Mouse (Mus musculus) left cerebral cortex, adult 8-10 months (tissue): Measurements from ENCODE around the gene Asxl1. TPM values are rescaled to one million over a fixed set of nuclear protein-coding genes. Genes with fewer than 3 reads are reported as not detected.

Experiments used
- DNase-seq, 2 experiments: peaks; one replicate each; pipeline ENCODE4 v3.0.0; 2022; ENCODE audit warnings: low spot score in 2 of 2
- total RNA-seq, 4 experiments: library from RNA; stranded (reverse); gene quantifications; 2 replicates each; pipeline ENCODE4 v1.2.4; 2022

Gene Asxl1
- total RNA-seq, 4 experiments from 2014 or later: 34.5 to 37.7 (median 35.5) TPM

- no peak for DNase-seq
These were observed 63.3 kb downstream of the Asxl1 start for GRCm38 (mm10) chr2:153408971-153409370.

GRCm38 (mm10) chr2:153411557-153411956 is 65.9 kb downstream of the Asxl1 start:
- no peak for DNase-seq

- no peak for DNase-seq
These were observed 66.9 kb downstream of the Asxl1 start for GRCm38 (mm10) chr2:153412563-153412962.

- DNase-seq: no peak
These were observed 69.0 kb downstream of the Asxl1 start for GRCm38 (mm10) chr2:153414607-153415006.

GRCm38 (mm10) chr2:153417841-153418240 is 72.2 kb downstream of the Asxl1 start:
- DNase-seq: no peak

- no peak for DNase-seq
These were observed 72.8 kb downstream of the Asxl1 start for GRCm38 (mm10) chr2:153418381-153418780.

GRCm38 (mm10) chr2:153421233-153421632 is 75.6 kb downstream of the Asxl1 start:
- DNase-seq: no peak

- DNase-seq: no peak
These were observed 76.4 kb downstream of the Asxl1 start for GRCm38 (mm10) chr2:153422051-153422450.

GRCm38 (mm10) chr2:153423113-153423512 is 77.5 kb downstream of the Asxl1 start:
- no peak for DNase-seq

GRCm38 (mm10) chr2:153424557-153424956 is 78.9 kb downstream of the Asxl1 start:
- DNase-seq: no peak

- no peak for DNase-seq
These were observed 79.7 kb downstream of the Asxl1 start for GRCm38 (mm10) chr2:153425124-153425844.

GRCm38 (mm10) chr2:153425998-153426670 is 80.5 kb downstream of the Asxl1 start:
- peak; percentile 35 to 71 for DNase-seq

- DNase-seq: no peak
These were observed 81.3 kb downstream of the Asxl1 start for GRCm38 (mm10) chr2:153426931-153427330.

- no peak for DNase-seq
These were observed 82.9 kb downstream of the Asxl1 start for GRCm38 (mm10) chr2:153428485-153428884.

- no peak for DNase-seq
These were observed 84.9 kb downstream of the Asxl1 start for GRCm38 (mm10) chr2:153430571-153430970.

GRCm38 (mm10) chr2:153432492-153432891 is 86.9 kb downstream of the Asxl1 start:
- DNase-seq: no peak

- no peak for DNase-seq
These were observed 88.2 kb downstream of the Asxl1 start for GRCm38 (mm10) chr2:153433859-153434258.

GRCm38 (mm10) chr2:153434880-153435831 is 89.5 kb downstream of the Asxl1 start:
- DNase-seq: no peak

GRCm38 (mm10) chr2:153436641-153437305 is 91.1 kb downstream of the Asxl1 start:
- no peak for DNase-seq

- DNase-seq: no peak
These were observed 91.7 kb downstream of the Asxl1 start for GRCm38 (mm10) chr2:153437306-153437659.

GRCm38 (mm10) chr2:153440755-153441154 is 95.1 kb downstream of the Asxl1 start:
- DNase-seq: no peak
